Mouse (Mus musculus): ENCODE results near the gene Gm3183. TPM values are rescaled to one million over a fixed set of nuclear protein-coding genes. Genes with fewer than 3 reads are reported as not detected.
"Not testable (repeated sequence)": the region's sequence is repeated elsewhere in the genome, so short reads cannot be mapped to it uniquely, and the experiment has no call there.

Gm3183 gene
- total RNA-seq (2021), result not detected
- long read RNA-seq, experiment 1, result 0 reads
- long read RNA-seq, experiment 2, result 0 reads

DNA sequence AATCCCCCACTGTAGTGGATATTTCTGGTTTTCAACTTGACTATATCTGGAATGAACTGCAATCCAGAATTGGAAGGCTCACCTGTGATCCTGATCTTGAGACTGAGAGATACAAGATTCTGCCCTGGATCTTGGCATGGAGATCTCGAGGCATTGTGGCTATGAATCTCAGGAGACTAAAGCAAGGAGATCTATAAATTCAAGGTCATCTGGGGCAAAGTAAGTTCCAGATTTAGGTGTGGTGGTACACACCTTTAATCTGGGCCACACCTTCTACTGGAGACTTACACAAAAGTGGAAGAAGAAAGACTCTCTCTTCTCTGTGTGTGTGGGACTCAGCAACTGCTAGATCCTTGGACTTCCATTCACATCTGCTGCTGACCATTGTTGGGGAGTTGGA is at the start of gene Gm3183:
Gm3183 (plus strand) TSS at position 301 of the 400 bp plus-strand sequence.
- not testable (repeated sequence) for DNase-seq (ENCODE audit: low spot score in 2 of 2)

Other genes with a start within 250 kb of the Gm3183 start
- not detected for gene Gm3147, start 249.1 kb upstream of the Gm3183 start, total RNA-seq (2021)
- not detected for gene Gm6509, start 241.5 kb upstream of the Gm3183 start, total RNA-seq (2021)
- gene Gm6205, start 217.1 kb upstream of the Gm3183 start, total RNA-seq (2021), result not detected
- not detected for gene Gm6367, start 123.2 kb downstream of the Gm3183 start, total RNA-seq (2021)
- not detected for gene Gm7942, start 241.5 kb downstream of the Gm3183 start, total RNA-seq (2021)

Data from layer of hippocampus, postnatal 14 days (tissue).